Mouse (Mus musculus): ENCODE data around the gene Zfp866.

DNA sequence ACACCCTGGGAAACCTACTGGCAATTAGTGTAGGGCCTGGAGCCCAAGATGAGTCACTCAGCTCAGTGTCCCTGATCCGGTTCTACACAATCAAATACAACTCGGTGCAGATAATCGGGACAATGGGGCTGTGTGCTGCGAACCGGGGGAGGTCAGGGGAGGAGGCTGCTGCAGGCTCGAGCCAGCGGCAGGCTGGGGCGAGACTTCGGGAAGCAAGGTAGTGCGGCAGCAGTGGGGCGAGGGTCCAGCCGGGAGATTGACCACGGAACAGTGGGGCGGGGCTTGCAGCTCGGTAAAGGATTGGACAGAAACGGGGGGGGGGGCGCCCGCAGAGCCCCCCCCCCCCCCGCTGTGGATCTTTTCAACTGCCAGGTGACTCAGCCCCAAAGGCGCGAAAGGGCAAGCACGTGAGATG is 31.0 kb upstream of the Zfp866 start:
- TF ChIP-seq POLR2A (IDR thresholded peaks at IDR 0.05; ENCODE audit: insufficient read depth, low read depth, low read length) (no peak), CTCF (IDR thresholded peaks at IDR 0.05) (no peak)

Measured in heart, adult 2 months (tissue).